Mouse (Mus musculus) spleen, embryonic (tissue): ENCODE results near the gene Slc29a1.

Source experiments
- CTCF ChIA-PET: fragments of 350-600 bp; sonication (Branson Sonifier 250); formaldehyde crosslinking; loops from one replicate; lab custom pipeline; 2022; lab: Charles Lee

The Slc29a1 gene

GRCm38 (mm10) chr17:45538394-45538793 lies 61.0 kb downstream of the Slc29a1 start:
- CTCF ChIA-PET, result interaction anchor here (0.7 to 1.1 kb wide), 2 partner anchors 22 to 23 kb away, joined by 3 to 4 read pairs; no protein-coding TSS in a partner anchor

- CTCF ChIA-PET, result no interaction called here
Measured at GRCm38 (mm10) chr17:45536264-45536663, 63.1 kb downstream of the Slc29a1 start.
